Mouse (Mus musculus) thymus, postnatal 0 days (tissue): ENCODE data around the gene Sycn. TPM values are rescaled to one million over a fixed set of nuclear protein-coding genes. Genes with fewer than 3 reads are reported as not detected.
A peak's percentile ranks its signal among the peaks of the same experiment; 100 is the strongest.
"Not testable (repeated sequence)": the region's sequence is repeated elsewhere in the genome, so short reads cannot be mapped to it uniquely, and the experiment has no call there.

Experiments
- DNase-seq: peaks from one replicate; pipeline ENCODE4 v3.0.0-alpha.2; 2015; ENCODE audit warnings: low spot score
- polyA plus RNA-seq: library from polyadenylated mRNA; unstranded; fragments of >200 nt; fragmentation: Nextera tagmentation; extraction: Ambion mirVana; gene quantifications from 2 replicates; pipeline ENCODE4 v1.2.1, GENCODE M21; 2015

Gene Sycn
- polyA plus RNA-seq: 0.27 and 1.1 TPM in 2 replicates

GRCm38 (mm10) chr7:28540526-28540925, at the start of gene Sycn:
Gene Sycn (plus strand): TSS chr7:28540885.
- DNase-seq: no peak

- DNase-seq: peak; percentile 28
Observed at GRCm38 (mm10) chr7:28490903-28491302, 49.8 kb upstream of the Sycn start.

GRCm38 (mm10) chr7:28492310-28492709, 48.4 kb upstream of the Sycn start:
- no peak for DNase-seq

- no peak for DNase-seq
Observed at GRCm38 (mm10) chr7:28495426-28495825, 45.3 kb upstream of the Sycn start.

GRCm38 (mm10) chr7:28505585-28505984, 35.1 kb upstream of the Sycn start:
- DNase-seq: peak; percentile 20

GRCm38 (mm10) chr7:28509121-28509520, 31.6 kb upstream of the Sycn start:
- DNase-seq: not testable (repeated sequence)

GRCm38 (mm10) chr7:28510405-28510974, 30.2 kb upstream of the Sycn start, which contains the start of gene Ifnl2:
Gene Ifnl2 (minus strand): TSS chr7:28510455.
- not testable (repeated sequence) for DNase-seq

GRCm38 (mm10) chr7:28511441-28511840, 29.2 kb upstream of the Sycn start:
- no peak for DNase-seq

- not testable (repeated sequence) for DNase-seq
Observed at GRCm38 (mm10) chr7:28522536-28522935, 18.1 kb upstream of the Sycn start, which contains the start of gene Ifnl3. Gene Ifnl3 (plus strand): TSS chr7:28522836.

- DNase-seq: peak; percentile 87
Observed at GRCm38 (mm10) chr7:28527922-28528719, 12.6 kb upstream of the Sycn start.

GRCm38 (mm10) chr7:28532005-28532404, 8.7 kb upstream of the Sycn start:
- DNase-seq: no peak

GRCm38 (mm10) chr7:28538886-28539285, 1.8 kb upstream of the Sycn start:
- DNase-seq: not testable (repeated sequence)

- no peak for DNase-seq
Observed at GRCm38 (mm10) chr7:28544051-28544601, 3.4 kb downstream of the Sycn start.

GRCm38 (mm10) chr7:28545048-28545890, 4.6 kb downstream of the Sycn start:
- DNase-seq: no peak

GRCm38 (mm10) chr7:28545891-28546210, 5.2 kb downstream of the Sycn start:
- DNase-seq: no peak

- peak; percentile 38 for DNase-seq
Observed at GRCm38 (mm10) chr7:28546649-28547048, 6.0 kb downstream of the Sycn start.

- no peak for DNase-seq
Observed at GRCm38 (mm10) chr7:28547154-28547553, 6.5 kb downstream of the Sycn start, which contains the start of gene Nccrp1. Gene Nccrp1 (minus strand): TSS chr7:28547254.

- DNase-seq: no peak
Observed at GRCm38 (mm10) chr7:28547628-28548027, 6.9 kb downstream of the Sycn start.

GRCm38 (mm10) chr7:28553076-28553475, 12.4 kb downstream of the Sycn start:
- DNase-seq: no peak

- DNase-seq: no peak
Observed at GRCm38 (mm10) chr7:28555939-28556535, 15.4 kb downstream of the Sycn start.

- no peak for DNase-seq
Observed at GRCm38 (mm10) chr7:28557069-28557468, 16.4 kb downstream of the Sycn start.
